Mouse (Mus musculus) myocyte (in vitro differentiated cells): ENCODE results near the gene Snx8.

Experiments
- E2F4 ChIP-seq: IDR thresholded peaks from one replicate; pipeline ENCODE4 v1.6.1; 2011; ENCODE audit warnings: mild to moderate bottlenecking, control low read depth, moderate library complexity; ENCODE audit not compliant: insufficient read depth
- MYOD1 ChIP-seq, 3 experiments: IDR thresholded peaks; one replicate each; pipeline ENCODE4 v1.6.1; 2011; ENCODE audit warnings: control low read depth in 2 of 3, low read depth in 2 of 3, mild to moderate bottlenecking in 2 of 3, moderate library complexity in 1 of 3; ENCODE audit not compliant: insufficient read length in 2 of 3, control insufficient read depth in 1 of 3
- POLR2A ChIP-seq: IDR thresholded peaks from one replicate; pipeline ENCODE4 v1.6.1; 2011; ENCODE audit warnings: low read depth, mild to moderate bottlenecking, control low read depth, moderate library complexity; ENCODE audit not compliant: insufficient read length

GRCm38 (mm10) chr5:140419442-140420080 lies 30.5 kb upstream of the Snx8 start:
- TF ChIP-seq E2F4 = no peak
- TF ChIP-seq POLR2A = no peak
- TF ChIP-seq MYOD1 (IDR thresholded peaks at IDR 0.05; ENCODE audit: control insufficient read depth in 1 of 3, insufficient read length in 2 of 3, low read depth in 2 of 3) = no peak
